Mouse (Mus musculus): ENCODE results near the gene Kcnip1. TPM values are rescaled to one million over a fixed set of nuclear protein-coding genes. Genes with fewer than 3 reads are reported as not detected.

Gene Kcnip1
- total RNA-seq, 2 experiments from 2014 or later = not detected

GRCm38 (mm10) chr11:33787362-33787761, 205.6 kb downstream of the Kcnip1 start:
- ATAC-seq (replicated peaks; ENCODE audit: low FRiP score, poor library complexity, severe bottlenecking) = no peak

GRCm38 (mm10) chr11:33786572-33786971, 206.4 kb downstream of the Kcnip1 start:
- no peak for ATAC-seq (replicated peaks; ENCODE audit: low FRiP score, poor library complexity, severe bottlenecking)

GRCm38 (mm10) chr11:33781561-33781971, 211.4 kb downstream of the Kcnip1 start:
- ATAC-seq (replicated peaks; ENCODE audit: low FRiP score, poor library complexity, severe bottlenecking) = no peak

GRCm38 (mm10) chr11:33780263-33780662, 212.7 kb downstream of the Kcnip1 start:
- ATAC-seq (replicated peaks; ENCODE audit: low FRiP score, poor library complexity, severe bottlenecking) = no peak

- ATAC-seq (replicated peaks; ENCODE audit: low FRiP score, poor library complexity, severe bottlenecking) = no peak
These were observed 220.3 kb downstream of the Kcnip1 start for GRCm38 (mm10) chr11:33772615-33773141.

- no peak for ATAC-seq (replicated peaks; ENCODE audit: low FRiP score, poor library complexity, severe bottlenecking)
These were observed 220.9 kb downstream of the Kcnip1 start for GRCm38 (mm10) chr11:33772043-33772442.

GRCm38 (mm10) chr11:33766976-33767938, 225.7 kb downstream of the Kcnip1 start:
- ATAC-seq (replicated peaks; ENCODE audit: low FRiP score, poor library complexity, severe bottlenecking) = no peak

GRCm38 (mm10) chr11:33761201-33761755, 231.7 kb downstream of the Kcnip1 start:
- no peak for ATAC-seq (replicated peaks; ENCODE audit: low FRiP score, poor library complexity, severe bottlenecking)

- no peak for ATAC-seq (replicated peaks; ENCODE audit: low FRiP score, poor library complexity, severe bottlenecking)
These were observed 236.3 kb downstream of the Kcnip1 start for GRCm38 (mm10) chr11:33756624-33757023.

- ATAC-seq (replicated peaks; ENCODE audit: low FRiP score, poor library complexity, severe bottlenecking) = no peak
These were observed 240.5 kb downstream of the Kcnip1 start for GRCm38 (mm10) chr11:33752431-33752873.

GRCm38 (mm10) chr11:33751503-33751902, 241.4 kb downstream of the Kcnip1 start:
- no peak for ATAC-seq (replicated peaks; ENCODE audit: low FRiP score, poor library complexity, severe bottlenecking)

GRCm38 (mm10) chr11:33749979-33750378, 243.0 kb downstream of the Kcnip1 start:
- no peak for ATAC-seq (replicated peaks; ENCODE audit: low FRiP score, poor library complexity, severe bottlenecking)

- ATAC-seq (replicated peaks; ENCODE audit: low FRiP score, poor library complexity, severe bottlenecking) = no peak
These were observed 243.5 kb downstream of the Kcnip1 start for GRCm38 (mm10) chr11:33749408-33749807.

GRCm38 (mm10) chr11:33748754-33749153, 244.2 kb downstream of the Kcnip1 start:
- ATAC-seq (replicated peaks; ENCODE audit: low FRiP score, poor library complexity, severe bottlenecking) = no peak

GRCm38 (mm10) chr11:33747402-33747955, 245.5 kb downstream of the Kcnip1 start:
- ATAC-seq (replicated peaks; ENCODE audit: low FRiP score, poor library complexity, severe bottlenecking) = no peak

GRCm38 (mm10) chr11:33746402-33746801, 246.6 kb downstream of the Kcnip1 start:
- ATAC-seq (replicated peaks; ENCODE audit: low FRiP score, poor library complexity, severe bottlenecking) = no peak

GRCm38 (mm10) chr11:33745821-33746329, 247.1 kb downstream of the Kcnip1 start:
- no peak for ATAC-seq (replicated peaks; ENCODE audit: low FRiP score, poor library complexity, severe bottlenecking)

- ATAC-seq (replicated peaks; ENCODE audit: low FRiP score, poor library complexity, severe bottlenecking) = no peak
These were observed 248.5 kb downstream of the Kcnip1 start for GRCm38 (mm10) chr11:33744429-33744828.

GRCm38 (mm10) chr11:33740187-33740586, 252.8 kb downstream of the Kcnip1 start:
- no peak for ATAC-seq (replicated peaks; ENCODE audit: low FRiP score, poor library complexity, severe bottlenecking)

GRCm38 (mm10) chr11:33736426-33736825, 256.5 kb downstream of the Kcnip1 start:
- ATAC-seq (replicated peaks; ENCODE audit: low FRiP score, poor library complexity, severe bottlenecking) = no peak
